Mouse (Mus musculus): ENCODE data around the gene Olfr224. TPM values are rescaled to one million over a fixed set of nuclear protein-coding genes. Genes with fewer than 3 reads are reported as not detected.

Olfr224 gene
- total RNA-seq (2021): not detected
- long read RNA-seq, experiment 1: 0 reads
- long read RNA-seq, experiment 2: 0 reads

DNA sequence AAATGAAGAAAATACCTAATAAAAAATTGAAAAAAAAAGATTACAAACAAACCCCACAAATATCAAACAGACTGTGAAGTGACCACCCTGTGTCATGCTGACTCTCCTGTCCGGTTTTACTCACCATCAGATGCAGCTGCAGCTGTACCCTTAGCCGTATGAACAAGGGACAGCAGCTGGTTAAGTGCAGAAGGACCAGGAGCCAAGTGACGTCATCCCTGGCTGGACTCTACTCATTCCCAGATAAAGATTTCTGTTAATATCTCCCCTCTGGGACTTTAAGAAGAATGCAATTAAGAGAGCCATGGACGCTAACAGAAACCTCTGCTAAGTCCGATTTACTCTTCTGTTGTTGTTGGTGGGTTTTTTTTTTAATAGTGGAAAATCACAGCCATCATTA is at the start of gene Olfr224:
Gene Olfr224 (minus strand): TSS at position 149 of the 400 bp plus-strand sequence.
- no peak for TF ChIP-seq CTCF (IDR thresholded peaks at IDR 0.05)
- intact Hi-C loops (cut with DNase I): no loop called here
- Histone ChIP-seq H3K27ac (no peak within 1 kb of the TSS), H3K4me3 (no peak within 1 kb of the TSS)
- DNase-seq (ENCODE audit: extremely low spot score in 1 of 2, low spot score in 2 of 2): no peak

DNA sequence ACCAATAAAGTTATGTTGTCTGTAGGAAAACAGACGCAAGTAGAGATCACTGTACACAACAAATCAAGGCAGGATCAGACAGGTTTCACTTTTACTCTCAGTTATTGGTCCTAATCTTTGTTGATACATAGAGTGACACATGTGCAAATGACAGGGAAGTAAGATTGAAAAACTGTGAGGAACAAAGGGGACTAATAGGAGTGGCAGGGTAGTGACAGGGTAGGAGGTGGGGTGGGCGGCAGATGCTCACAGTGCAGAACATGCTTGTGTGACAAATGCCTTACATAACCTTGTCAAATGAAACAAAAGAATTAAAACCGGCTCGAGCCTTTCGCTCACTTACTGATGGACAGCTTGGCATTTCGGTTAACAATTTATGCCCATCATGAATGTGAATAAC is 48.4 kb upstream of the Olfr224 start:
- DNase-seq (ENCODE audit: extremely low spot score in 1 of 2, low spot score in 2 of 2): no peak
- no peak for TF ChIP-seq CTCF (IDR thresholded peaks at IDR 0.05)
- no peak overlapping the region for H3K27ac ChIP-seq
- H3K4me3 ChIP-seq: no peak overlapping the region
- intact Hi-C loops (cut with DNase I): no loop called here

DNA sequence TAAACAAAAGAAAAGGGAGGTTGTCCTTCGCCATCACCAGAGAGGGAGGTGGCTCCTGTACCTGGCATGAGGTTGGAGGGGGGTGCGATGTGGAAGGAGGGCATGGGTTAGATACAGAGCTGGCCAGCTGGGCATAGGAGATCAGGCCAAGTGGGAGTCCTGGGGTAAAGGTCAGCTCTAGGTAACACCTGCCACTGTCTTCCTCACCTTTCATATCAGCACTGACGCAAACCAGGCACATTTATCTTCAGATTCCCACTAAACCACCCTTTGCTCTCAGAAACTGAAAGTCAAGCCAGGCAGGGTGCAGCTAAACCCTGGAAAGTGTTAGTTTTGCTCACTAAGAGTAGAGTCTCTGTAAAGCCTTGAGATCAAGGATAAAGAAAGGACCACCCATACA is 48.0 kb upstream of the Olfr224 start:
- DNase-seq (ENCODE audit: extremely low spot score in 1 of 2, low spot score in 2 of 2): no peak
- no peak for TF ChIP-seq CTCF (IDR thresholded peaks at IDR 0.05)
- H3K27ac ChIP-seq: no peak overlapping the region
- no peak overlapping the region for H3K4me3 ChIP-seq
- intact Hi-C loops (cut with DNase I): no loop called here

DNA sequence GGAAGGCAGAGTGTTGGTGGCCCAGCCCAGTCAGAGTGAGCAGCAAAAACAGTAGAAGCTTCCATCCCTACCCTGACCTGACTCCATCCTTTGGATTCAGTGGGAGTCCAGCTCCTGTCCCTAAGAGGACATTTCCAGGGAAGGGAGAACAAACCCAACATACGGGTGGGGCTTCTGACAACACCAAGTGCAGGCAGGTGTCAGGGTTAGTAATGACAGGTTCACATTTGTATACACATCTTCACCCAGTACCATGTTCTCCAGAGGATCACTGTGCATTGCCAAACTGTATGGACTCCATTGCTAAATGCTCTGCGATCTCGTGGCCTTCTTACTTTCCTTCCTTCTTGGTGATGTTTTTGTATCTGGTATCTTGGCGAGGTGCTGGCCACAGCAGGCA is 45.6 kb upstream of the Olfr224 start, which contains the start of gene 2210407C18Rik:
Gene 2210407C18Rik (minus strand): TSS at position 101 of the 400 bp plus-strand sequence.
- DNase-seq (ENCODE audit: extremely low spot score in 1 of 2, low spot score in 2 of 2): no peak
- intact Hi-C loops (cut with DNase I): no loop called here
- H3K4me3 ChIP-seq: no peak within 1 kb of the TSS
- TF ChIP-seq CTCF (IDR thresholded peaks at IDR 0.05): no peak
- H3K27ac ChIP-seq: no peak within 1 kb of the TSS

DNA sequence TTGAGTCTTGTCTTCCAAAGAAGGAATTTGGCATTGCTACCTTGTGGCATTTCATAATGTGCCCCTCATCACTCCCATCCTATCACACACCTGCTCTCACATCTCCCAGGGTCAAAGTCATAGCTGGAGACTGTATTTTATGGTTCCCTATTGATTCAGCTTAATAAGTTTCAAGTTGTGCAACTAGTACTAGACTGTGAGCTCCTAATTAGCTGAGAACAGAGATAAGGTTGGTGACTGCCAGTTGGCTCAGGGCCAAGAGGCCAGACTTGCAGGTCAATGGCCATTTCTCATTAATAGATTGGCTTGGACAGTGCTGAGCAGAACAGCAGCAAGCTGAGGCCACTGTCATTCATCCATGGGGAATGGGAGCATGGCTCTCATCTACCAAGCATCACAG is 44.2 kb upstream of the Olfr224 start:
- TF ChIP-seq CTCF (IDR thresholded peaks at IDR 0.05): no peak
- intact Hi-C loops (cut with DNase I): no loop called here
- DNase-seq (ENCODE audit: extremely low spot score in 1 of 2, low spot score in 2 of 2): no peak
- Histone ChIP-seq H3K27ac (no peak overlapping the region), H3K4me3 (no peak overlapping the region)

DNA sequence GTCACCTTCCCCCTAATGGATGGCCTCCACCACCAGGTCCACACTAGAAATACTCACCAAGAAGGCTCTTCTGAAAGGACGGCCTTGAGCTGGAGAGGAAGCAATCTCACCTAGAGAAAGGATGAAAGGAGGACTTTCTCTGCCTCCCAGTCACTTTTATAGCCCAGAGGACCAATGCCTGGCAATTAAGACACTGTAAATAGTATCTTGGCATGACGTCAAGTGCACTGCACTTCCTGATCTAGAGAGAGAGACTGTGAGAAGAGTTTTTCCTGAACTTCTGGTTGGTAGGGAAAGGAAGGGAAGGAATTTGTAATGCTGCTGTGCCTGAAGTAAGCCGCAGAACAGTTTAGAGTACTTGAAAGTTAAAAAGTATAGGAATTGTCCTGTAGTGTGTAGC is 43.0 kb upstream of the Olfr224 start:
- intact Hi-C loops (cut with DNase I): no loop called here
- TF ChIP-seq CTCF (IDR thresholded peaks at IDR 0.05): no peak
- no peak overlapping the region for H3K27ac ChIP-seq
- H3K4me3 ChIP-seq: no peak overlapping the region
- DNase-seq (ENCODE audit: extremely low spot score in 1 of 2, low spot score in 2 of 2): no peak

DNA sequence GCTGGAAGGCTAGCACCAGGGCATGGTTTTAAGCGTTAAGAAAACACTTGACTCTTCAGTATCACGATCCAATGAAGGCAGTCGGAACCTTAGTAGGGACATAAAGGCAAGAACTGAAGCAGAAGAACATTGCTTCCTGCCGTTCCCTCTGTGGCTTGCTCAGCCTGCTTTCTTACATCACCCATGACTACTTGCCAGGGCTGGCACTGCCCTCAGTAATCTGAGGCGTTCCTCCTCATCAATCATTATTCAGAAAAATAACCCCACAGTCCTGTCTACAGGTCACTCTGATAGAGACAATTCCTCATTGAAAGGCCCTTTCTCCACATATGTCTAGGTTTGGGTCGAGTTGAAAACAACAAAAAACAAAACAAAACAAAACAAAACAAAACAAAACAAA is 36.7 kb upstream of the Olfr224 start:
- no peak for TF ChIP-seq CTCF (IDR thresholded peaks at IDR 0.05)

DNA sequence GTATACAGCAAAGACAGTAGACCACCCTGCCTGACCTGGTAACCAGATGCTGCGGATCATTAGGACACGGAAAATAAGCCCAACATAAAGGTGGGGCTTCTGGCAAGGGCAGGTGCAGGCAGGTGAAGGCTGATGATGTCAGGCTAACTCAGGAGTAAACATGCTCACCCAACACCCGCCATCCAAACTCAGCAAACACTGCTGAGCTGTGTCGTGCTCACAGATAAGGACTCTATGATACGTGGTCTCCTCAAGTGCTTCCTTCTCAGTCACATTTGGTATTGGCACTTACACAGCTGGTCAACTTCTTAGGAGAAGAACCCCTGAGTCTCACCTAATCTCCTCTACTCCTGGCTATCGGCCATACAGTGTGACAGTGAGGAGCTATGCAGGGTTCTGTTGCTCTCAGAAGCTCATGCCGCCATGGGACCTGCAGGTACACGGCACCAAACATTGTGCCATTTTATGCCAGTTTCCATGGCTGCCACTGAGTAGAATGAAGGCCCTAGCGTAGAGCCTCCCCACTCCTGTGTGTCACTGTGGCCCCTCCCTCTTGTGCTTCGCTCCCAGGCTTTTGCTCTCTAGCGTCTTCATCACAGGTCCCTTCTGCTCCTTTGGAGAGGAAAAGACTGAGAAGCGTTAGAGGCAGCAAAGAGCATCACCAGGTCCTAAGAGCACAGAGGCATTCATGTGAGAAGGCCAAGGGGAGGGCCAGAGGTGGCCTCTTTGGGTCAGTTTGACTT is 36.0 kb upstream of the Olfr224 start:
- intact Hi-C loops (cut with DNase I): no loop called here
- no peak for DNase-seq (ENCODE audit: extremely low spot score in 1 of 2, low spot score in 2 of 2)
- H3K4me3 ChIP-seq: no peak overlapping the region
- no peak overlapping the region for H3K27ac ChIP-seq
- no peak for TF ChIP-seq CTCF (IDR thresholded peaks at IDR 0.05)

More for the DNA sequence above, 36.7 kb upstream of the Olfr224 start:
- Histone ChIP-seq H3K4me3 (no peak overlapping the region), H3K27ac (no peak overlapping the region)
- no peak for DNase-seq (ENCODE audit: extremely low spot score in 1 of 2, low spot score in 2 of 2)
- intact Hi-C loops (cut with DNase I): no loop called here

DNA sequence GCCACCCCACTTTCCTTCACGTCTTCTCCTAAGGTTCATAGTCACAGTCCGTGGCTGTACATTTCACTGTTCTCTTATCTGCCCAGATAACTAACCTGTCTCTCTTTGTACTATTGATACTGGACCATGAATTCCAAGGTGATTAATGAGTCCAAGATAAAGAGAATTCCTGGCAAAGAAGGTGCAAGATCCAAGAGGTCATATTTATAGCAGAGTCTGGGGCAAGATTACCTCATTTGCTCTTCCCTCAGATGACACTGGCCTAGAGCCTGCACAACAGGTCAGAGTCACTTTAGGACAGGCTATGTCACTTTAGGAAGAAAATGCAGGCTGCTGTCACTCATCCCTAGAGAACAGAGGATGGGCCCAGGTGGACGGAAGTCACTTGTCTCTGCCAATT is 34.9 kb upstream of the Olfr224 start:
- Histone ChIP-seq H3K4me3 (no peak overlapping the region), H3K27ac (no peak overlapping the region)
- no peak for DNase-seq (ENCODE audit: extremely low spot score in 1 of 2, low spot score in 2 of 2)
- intact Hi-C loops (cut with DNase I): no loop called here
- no peak for TF ChIP-seq CTCF (IDR thresholded peaks at IDR 0.05)

DNA sequence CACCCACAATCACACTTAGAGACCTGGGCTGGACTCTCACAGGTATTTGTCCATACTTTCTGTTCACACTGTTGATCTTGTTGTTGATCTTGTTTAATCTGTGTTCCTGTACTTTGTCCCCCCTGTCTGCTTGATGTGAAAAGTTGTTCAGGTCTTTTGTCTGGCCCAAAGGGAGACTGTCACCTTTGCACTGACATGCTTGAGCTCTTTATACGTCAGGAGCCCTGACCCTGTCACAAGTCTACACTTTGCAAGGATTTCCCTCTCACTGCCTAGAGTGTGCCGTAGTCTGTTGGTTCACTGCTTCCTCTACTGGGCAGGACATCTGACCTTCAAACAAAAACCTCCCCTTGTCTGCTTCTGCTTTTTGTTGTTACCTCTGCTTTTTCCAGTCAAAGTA is 34.3 kb upstream of the Olfr224 start:
- no peak for TF ChIP-seq CTCF (IDR thresholded peaks at IDR 0.05)
- intact Hi-C loops (cut with DNase I): no loop called here
- DNase-seq (ENCODE audit: extremely low spot score in 1 of 2, low spot score in 2 of 2): no peak
- H3K4me3 ChIP-seq: no peak overlapping the region
- no peak overlapping the region for H3K27ac ChIP-seq

DNA sequence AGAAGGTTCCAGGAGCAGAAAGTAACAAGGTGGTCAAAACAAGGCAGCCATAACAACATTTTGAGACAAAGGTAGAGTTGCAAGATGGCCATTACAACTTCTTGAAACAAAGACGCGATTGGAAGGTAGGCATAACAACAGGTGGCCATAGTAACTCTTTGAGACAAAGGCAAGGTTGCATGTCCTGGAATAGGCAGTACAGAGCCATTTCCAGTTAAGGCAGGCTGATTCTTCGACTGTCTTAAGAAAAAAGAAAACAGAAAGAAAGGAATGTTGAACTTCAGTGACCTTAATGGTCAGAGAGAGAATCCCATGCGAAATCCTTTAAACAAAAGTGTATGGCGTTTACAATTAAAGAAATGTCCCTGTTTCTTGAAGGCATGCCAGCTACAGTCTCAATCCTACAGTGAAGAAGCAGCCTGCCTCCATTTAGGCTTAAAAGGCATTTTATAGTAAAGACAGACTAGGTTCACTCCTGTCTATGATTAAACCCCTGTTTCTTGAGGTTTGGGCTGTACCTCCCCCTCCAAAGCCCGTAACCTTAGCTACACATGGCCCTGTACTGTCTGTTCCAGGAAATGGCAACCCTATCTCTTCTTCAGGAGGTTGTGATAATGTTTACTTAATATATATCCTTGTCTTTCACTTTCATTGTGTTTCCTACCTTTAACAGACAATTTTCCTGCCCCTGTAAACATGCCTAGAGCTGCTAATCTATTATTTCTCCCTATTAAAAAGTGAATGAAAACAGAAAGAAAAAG is 32.6 kb upstream of the Olfr224 start:
- intact Hi-C loops (cut with DNase I): no loop called here
- Histone ChIP-seq H3K27ac (no peak overlapping the region), H3K4me3 (no peak overlapping the region)
- no peak for TF ChIP-seq CTCF (IDR thresholded peaks at IDR 0.05)
- DNase-seq (ENCODE audit: extremely low spot score in 1 of 2, low spot score in 2 of 2): no peak

DNA sequence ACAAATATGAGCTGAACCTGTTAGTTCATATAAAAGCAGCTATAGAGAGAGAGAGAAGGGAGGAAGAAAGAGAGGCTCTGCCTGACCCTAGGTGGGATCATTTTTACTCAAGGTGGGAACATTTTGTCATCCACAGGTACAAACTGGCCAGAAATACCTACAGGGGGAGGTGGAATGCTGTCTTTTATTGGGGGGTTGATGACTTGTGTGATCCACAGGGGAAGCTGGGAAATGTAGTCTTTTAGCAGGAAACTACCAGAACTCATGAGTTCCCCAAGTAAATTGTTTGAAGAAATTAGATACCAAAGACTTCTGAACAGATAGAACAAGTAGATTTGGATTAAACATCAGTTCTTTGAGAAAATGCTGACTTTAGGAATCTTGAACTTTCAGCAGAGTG is 31.7 kb upstream of the Olfr224 start:
- intact Hi-C loops (cut with DNase I): no loop called here
- DNase-seq (ENCODE audit: extremely low spot score in 1 of 2, low spot score in 2 of 2): no peak
- TF ChIP-seq CTCF (IDR thresholded peaks at IDR 0.05): no peak
- H3K27ac ChIP-seq: no peak overlapping the region
- H3K4me3 ChIP-seq: no peak overlapping the region
